Mouse (Mus musculus) limb, embryonic 12.5 days (tissue): ENCODE data around the gene Ifna1. TPM values are rescaled to one million over a fixed set of nuclear protein-coding genes. Genes with fewer than 3 reads are reported as not detected.
"Not testable (repeated sequence)": the region's sequence is repeated elsewhere in the genome, so short reads cannot be mapped to it uniquely, and the experiment has no call there.

Experiments used
- ATAC-seq: fragments of 200-750 bp; cut with Nextera tagmentation; 2 replicates; pipeline ENCODE4 v1.8.0; 2017; ENCODE audit warnings: low read depth, moderate TSS enrichment; ENCODE audit not compliant: insufficient number of reproducible peaks, insufficient read depth, low FRiP score, low TSS enrichment
- H3K27ac ChIP-seq: fragments of 300-500 bp; sonication (generic); 2 replicates; pipeline ENCODE4 v1.5.1; 2016; ENCODE audit warnings: mild to moderate bottlenecking, moderate library complexity
- H3K27me3 ChIP-seq: fragments of 300-500 bp; sonication (generic); 2 replicates; pipeline ENCODE4 v1.6.1; 2016; ENCODE audit warnings: mild to moderate bottlenecking, moderate library complexity
- H3K36me3 ChIP-seq: fragments of 300-500 bp; sonication (generic); 2 replicates; pipeline ENCODE4 v1.6.1; 2016; ENCODE audit warnings: mild to moderate bottlenecking, moderate library complexity
- H3K4me1 ChIP-seq: fragments of 300-500 bp; sonication (generic); replicated peaks from 2 replicates; pipeline ENCODE4 v1.6.1; 2016
- H3K4me2 ChIP-seq: fragments of 300-500 bp; sonication (generic); 2 replicates; pipeline ENCODE4 v1.6.1; 2016; ENCODE audit warnings: mild to moderate bottlenecking, moderate library complexity
- H3K4me3 ChIP-seq: fragments of 300-500 bp; sonication (generic); replicated peaks from 2 replicates; pipeline ENCODE4 v1.5.1; 2016; ENCODE audit warnings: mild to moderate bottlenecking
- H3K9ac ChIP-seq: fragments of 300-500 bp; sonication (generic); replicated peaks from 2 replicates; pipeline ENCODE4 v1.6.1; 2016; ENCODE audit warnings: mild to moderate bottlenecking, moderate library complexity
- H3K9me3 ChIP-seq: fragments of 300-500 bp; sonication (generic); 2 replicates; pipeline ENCODE4 v1.6.1; 2016; ENCODE audit warnings: mild to moderate bottlenecking, moderate library complexity
- WGBS: fragments of 180-500 bp; shearing (Covaris S2); methylation state at CpG from one replicate; pipeline ENCODE4 v1.1.7; 2016; 5-methylcytosine and 5-hydroxymethylcytosine counted together
- polyA plus RNA-seq: library from polyadenylated mRNA; unstranded; fragments of >200 nt; fragmentation: Nextera tagmentation; extraction: Ambion mirVana; gene quantifications from 2 replicates; pipeline ENCODE4 v1.2.1, GENCODE M21; 2016

Ifna1 gene
- not detected in 2 replicates for polyA plus RNA-seq

DNA sequence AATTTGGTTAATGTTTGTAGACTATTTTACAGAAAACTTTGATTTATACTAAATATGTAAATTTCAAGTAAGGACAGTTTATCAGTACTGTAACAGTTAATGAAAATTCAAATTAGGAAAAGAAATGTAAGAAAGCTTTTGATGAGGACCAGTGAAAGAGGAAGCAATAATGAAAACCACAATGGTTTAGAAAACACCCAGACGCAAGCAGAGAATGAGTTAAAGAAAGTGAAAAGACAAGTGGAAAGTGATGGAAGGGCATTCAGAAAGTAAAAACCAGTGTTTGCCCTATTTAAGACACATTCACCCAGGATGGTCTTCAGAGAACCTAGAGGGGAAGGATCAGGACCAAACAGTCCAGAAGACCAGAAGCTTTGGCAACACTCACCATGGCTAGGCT, at the start of gene Ifna1:
Gene Ifna1 (plus strand): TSS at position 390 of the 400 bp plus-strand sequence.
- H3K9ac ChIP-seq: no peak within 1 kb of the TSS
- no peak for ATAC-seq
- H3K9me3 ChIP-seq: no peaks in the 10 kb centered on the region
- no peak within 1 kb of the TSS for H3K4me3 ChIP-seq
- WGBS: 80% methylated on average over 1 of the region's 1 CpGs
- H3K4me2 ChIP-seq: no peak within 1 kb of the TSS
- H3K4me1 ChIP-seq: no peaks in the 10 kb centered on the region
- H3K36me3 ChIP-seq: no peaks in the 10 kb centered on the region
- H3K27ac ChIP-seq: no peak within 1 kb of the TSS
- no peaks in the 10 kb centered on the region for H3K27me3 ChIP-seq

DNA sequence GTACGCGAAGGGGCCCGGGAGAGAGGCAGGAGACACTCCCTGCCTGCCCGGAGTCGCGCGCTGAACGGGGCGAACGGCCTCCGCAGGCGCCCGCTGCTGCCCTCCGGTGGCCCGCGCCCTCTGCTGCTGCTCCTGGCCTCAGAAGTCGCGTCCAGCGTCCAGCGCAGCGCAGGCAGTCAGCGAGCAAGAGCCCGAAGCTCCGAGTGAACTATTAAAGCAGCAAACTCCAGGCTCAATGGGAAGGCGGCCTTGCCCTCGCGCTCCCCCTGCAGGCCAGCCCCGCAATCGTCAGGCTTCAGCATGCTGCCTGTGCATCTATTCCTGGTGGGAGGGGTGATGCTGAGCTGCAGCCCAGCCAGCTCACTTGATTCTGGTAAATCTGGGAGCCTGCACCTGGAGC, 46.9 kb upstream of the Ifna1 start, which contains the start of gene Gm13287:
Gene Gm13287 (plus strand): TSS at position 301 of the 400 bp plus-strand sequence.
- H3K27me3 ChIP-seq, H3K4me3 ChIP-seq, ATAC-seq, H3K4me1 ChIP-seq, H3K9ac ChIP-seq, H3K36me3 ChIP-seq, H3K9me3 ChIP-seq, H3K27ac ChIP-seq: not testable (repeated sequence)
- H3K4me2 ChIP-seq: peak within 1 kb of the TSS; percentile 19; the same call in 1 of the 2 replicates
- WGBS: no CpG with 5 or more reads among the region's 29 CpGs

DNA sequence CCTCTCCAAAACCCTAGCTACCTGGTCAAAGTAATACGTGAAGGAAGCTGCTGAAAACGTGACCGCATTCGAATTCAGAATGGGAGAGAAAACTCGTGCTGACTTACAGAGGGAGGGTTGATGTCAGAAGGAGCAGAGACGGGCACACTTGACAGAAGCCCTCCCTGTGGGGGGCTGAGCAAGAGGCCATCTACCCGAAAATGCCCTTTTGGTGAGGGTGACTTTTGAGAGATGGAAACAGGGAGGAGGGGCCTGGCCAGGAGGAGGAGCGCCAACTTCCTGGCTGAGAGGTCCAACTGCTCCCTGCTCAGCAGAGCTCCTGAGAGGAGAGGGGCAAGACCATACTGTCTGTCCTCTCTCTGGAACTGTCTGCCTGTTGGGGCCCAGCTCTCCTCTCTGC, 44.7 kb upstream of the Ifna1 start, which contains the start of gene Gm13288:
Gene Gm13288 (plus strand): TSS at position 301 of the 400 bp plus-strand sequence.
- H3K4me1 ChIP-seq, H3K36me3 ChIP-seq, H3K9ac ChIP-seq, H3K27ac ChIP-seq, ATAC-seq, H3K27me3 ChIP-seq, H3K9me3 ChIP-seq: not testable (repeated sequence)
- peak within 1 kb of the TSS; percentile 36; the same call in 1 of the 2 replicates for H3K4me2 ChIP-seq
- no CpG with 5 or more reads among the region's 8 CpGs for WGBS
- 0 out of 2 replicates have a peak within 1 kb of the TSS, but pooled peaks have one; percentile 26 for H3K4me3 ChIP-seq

DNA sequence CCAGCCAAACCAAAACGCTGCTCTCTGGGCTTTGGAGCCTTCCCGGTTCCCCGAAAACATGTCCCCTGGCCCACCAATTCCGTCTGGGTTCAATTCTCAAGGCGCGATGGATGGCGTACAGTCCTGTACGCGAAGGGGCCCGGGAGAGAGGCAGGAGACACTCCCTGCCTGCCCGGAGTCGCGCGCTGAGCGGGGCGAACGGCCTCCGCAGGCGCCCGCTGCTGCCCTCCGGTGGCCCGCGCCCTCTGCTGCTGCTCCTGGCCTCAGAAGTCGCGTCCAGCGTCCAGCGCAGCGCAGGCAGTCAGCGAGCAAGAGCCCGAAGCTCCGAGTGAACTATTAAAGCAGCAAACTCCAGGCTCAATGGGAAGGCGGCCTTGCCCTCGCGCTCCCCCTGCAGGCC, 44.1 kb upstream of the Ifna1 start:
- 0% methylated on average over 8 of the region's 34 CpGs for WGBS
- not testable (repeated sequence) for H3K27me3 ChIP-seq, H3K36me3 ChIP-seq, H3K4me1 ChIP-seq, H3K9ac ChIP-seq, ATAC-seq, H3K27ac ChIP-seq, H3K9me3 ChIP-seq
- Histone ChIP-seq H3K4me2 (peak overlapping the region; percentile 36; the same call in 1 of the 2 replicates), H3K4me3 (0 out of 2 replicates have a peak overlapping the region, but pooled peaks have one; percentile 26)

DNA sequence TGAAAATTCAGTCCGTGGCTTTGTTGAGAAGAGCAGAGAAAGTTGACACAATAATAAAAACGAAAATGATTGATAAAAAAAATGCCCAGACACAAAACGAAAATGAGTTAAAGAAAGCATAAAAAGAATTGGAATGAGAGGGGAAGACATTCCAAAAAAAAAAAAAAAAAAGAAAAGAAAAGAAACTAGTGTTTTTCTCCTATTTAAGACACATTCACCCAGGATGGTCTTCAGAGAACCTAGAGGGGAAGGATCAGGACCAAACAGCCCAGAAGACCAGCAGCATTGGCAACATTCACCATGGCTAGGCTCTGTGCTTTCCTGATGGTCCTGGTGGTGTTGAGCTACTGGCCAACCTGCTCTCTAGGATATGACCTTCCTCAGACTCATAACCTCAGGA, 34.0 kb upstream of the Ifna1 start, which contains the start of gene Ifna7:
Gene Ifna7 (plus strand): TSS at position 301 of the 400 bp plus-strand sequence.
- 66% methylated on average over 3 of the region's 3 CpGs for WGBS
- H3K36me3 ChIP-seq: no peaks in the 10 kb centered on the region
- H3K4me2 ChIP-seq: no peak within 1 kb of the TSS
- no peaks in the 10 kb centered on the region; the same call in 1 of the 2 replicates for H3K27me3 ChIP-seq
- H3K4me1 ChIP-seq: no peaks in the 10 kb centered on the region
- no peak within 1 kb of the TSS for H3K4me3 ChIP-seq
- no peak within 1 kb of the TSS for H3K9ac ChIP-seq
- no peak within 1 kb of the TSS for H3K27ac ChIP-seq
- ATAC-seq: no peak
- H3K9me3 ChIP-seq: no peaks in the 10 kb centered on the region

DNA sequence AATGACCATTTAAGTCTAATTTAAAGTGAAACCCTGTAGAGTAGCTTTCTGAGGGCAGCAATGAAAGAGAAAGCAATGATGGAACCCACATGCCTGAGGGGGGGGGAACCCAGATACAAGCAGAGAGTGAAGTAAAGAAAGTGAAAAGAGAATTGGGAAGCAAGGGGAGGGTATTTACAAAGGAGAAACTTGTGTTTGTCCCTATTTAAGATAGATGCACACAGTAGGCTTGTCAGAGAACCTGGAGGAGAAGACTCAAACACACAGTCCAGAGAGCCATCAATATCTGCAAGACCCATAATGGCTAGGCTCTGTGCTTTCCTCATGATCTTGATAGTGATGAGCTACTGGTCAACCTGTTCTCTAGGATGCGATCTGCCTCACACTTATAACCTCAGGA, 30.2 kb upstream of the Ifna1 start, which contains the start of gene Ifna11:
Gene Ifna11 (plus strand): TSS at position 301 of the 400 bp plus-strand sequence.
- H3K9me3 ChIP-seq: no peaks in the 10 kb centered on the region
- no peaks in the 10 kb centered on the region; the same call in 1 of the 2 replicates for H3K27me3 ChIP-seq
- no peaks in the 10 kb centered on the region for H3K4me1 ChIP-seq
- no peak for ATAC-seq
- no peak within 1 kb of the TSS for H3K4me3 ChIP-seq
- no peak within 1 kb of the TSS for H3K9ac ChIP-seq
- H3K4me2 ChIP-seq: no peak within 1 kb of the TSS
- no peaks in the 10 kb centered on the region for H3K36me3 ChIP-seq
- H3K27ac ChIP-seq: no peak within 1 kb of the TSS
- 83% methylated on average over 1 of the region's 1 CpGs for WGBS

DNA sequence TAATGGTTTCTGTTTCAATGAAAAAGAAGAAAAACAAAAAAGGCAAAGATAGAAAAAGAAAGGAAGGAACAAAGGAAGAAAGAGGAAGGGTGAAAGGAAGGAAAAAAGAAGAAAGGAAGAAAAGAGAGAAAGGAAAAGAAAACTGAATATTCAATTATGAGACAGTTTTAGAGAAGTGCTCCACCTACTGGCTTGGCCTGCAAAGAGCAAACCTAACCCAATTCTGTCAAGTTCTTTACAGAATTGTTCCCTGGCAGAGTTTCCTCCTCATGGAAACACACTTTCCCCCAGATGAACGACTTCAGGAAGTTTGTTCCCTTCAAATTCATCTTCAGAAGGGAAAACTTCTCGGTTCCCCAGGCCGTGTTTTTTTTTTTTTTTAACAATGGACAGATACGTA, 26.9 kb upstream of the Ifna1 start:
- no peaks in the 10 kb centered on the region for H3K4me1 ChIP-seq
- ATAC-seq: no peak
- H3K9me3 ChIP-seq: no peaks in the 10 kb centered on the region
- no peaks in the 10 kb centered on the region for H3K27me3 ChIP-seq
- no peaks in the 10 kb centered on the region for H3K36me3 ChIP-seq
- H3K27ac ChIP-seq: no peak overlapping the region
- WGBS: 26% methylated on average over 4 of the region's 4 CpGs
- H3K9ac ChIP-seq: no peak overlapping the region
- no peak overlapping the region for H3K4me2 ChIP-seq
- no peak overlapping the region for H3K4me3 ChIP-seq

DNA sequence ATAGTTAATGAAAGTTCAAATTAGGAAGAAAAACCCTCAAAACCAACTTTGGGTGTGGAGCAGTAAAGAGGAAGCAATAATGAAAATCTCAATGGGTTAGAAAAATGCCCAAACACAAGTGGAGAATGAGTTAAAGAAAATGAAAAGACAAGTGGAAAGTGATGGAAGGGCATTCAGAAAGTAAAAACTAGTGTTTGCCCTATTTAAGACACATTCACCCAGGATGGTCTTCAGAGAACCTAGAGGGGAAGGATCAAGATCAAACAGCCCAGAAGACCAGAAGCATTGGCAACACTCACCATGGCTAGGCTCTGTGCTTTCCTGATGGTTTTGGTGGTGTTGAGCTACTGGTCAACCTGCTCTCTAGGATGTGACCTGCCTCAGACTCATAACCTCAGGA, 22.8 kb upstream of the Ifna1 start, which contains the start of gene Ifna6:
Gene Ifna6 (plus strand): TSS at position 301 of the 400 bp plus-strand sequence.
- not testable (repeated sequence) for H3K27ac ChIP-seq, H3K4me2 ChIP-seq, H3K4me1 ChIP-seq, H3K9ac ChIP-seq, H3K36me3 ChIP-seq, H3K27me3 ChIP-seq, H3K4me3 ChIP-seq, ATAC-seq, H3K9me3 ChIP-seq

DNA sequence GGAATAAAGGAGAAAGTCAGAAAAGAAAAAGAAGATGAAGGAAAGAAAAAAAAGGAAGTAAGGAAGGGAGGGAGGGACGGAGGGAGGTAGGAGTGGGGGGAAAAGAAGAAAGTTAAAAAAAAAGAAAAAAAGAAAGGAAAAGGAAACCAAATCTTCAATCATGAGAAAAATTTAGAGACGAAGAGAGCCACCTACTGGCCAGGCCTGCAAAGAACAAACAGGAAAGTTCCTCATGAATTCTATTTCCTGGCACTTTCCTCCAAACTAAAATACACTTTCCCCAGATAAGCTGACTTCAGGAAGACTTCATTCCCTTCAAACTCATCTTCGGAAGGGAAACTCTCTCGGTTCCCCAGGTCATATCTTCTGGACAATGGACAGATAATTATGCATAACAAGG, 19.4 kb upstream of the Ifna1 start:
- Histone ChIP-seq H3K27me3 (no peaks in the 10 kb centered on the region), H3K4me2 (no peak overlapping the region), H3K9me3 (no peaks in the 10 kb centered on the region), H3K4me1 (no peaks in the 10 kb centered on the region), H3K9ac (no peak overlapping the region), H3K4me3 (no peak overlapping the region), H3K36me3 (no peaks in the 10 kb centered on the region), H3K27ac (no peak overlapping the region)
- 34% methylated on average over 4 of the region's 4 CpGs for WGBS
- no peak for ATAC-seq

DNA sequence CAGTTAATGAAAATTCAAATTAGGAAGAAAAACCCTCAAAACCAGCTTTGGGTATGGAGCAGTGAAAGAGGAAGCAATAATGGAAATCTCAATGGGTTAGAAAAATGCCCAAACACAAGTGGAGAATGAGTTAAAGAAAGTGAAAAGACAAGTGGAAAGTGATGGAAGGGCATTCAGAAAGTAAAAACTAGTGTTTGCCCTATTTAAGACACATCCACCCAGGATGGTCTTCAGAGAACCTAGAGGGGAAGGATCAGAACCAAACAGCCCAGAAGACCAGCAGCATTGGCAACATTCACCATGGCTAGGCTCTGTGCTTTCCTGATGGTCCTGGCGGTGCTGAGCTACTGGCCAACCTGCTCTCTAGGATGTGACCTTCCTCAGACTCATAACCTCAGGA, 14.7 kb upstream of the Ifna1 start, which contains the start of gene Ifna5:
Gene Ifna5 (plus strand): TSS at position 301 of the 400 bp plus-strand sequence.
- H3K4me3 ChIP-seq, H3K4me1 ChIP-seq, H3K4me2 ChIP-seq, H3K36me3 ChIP-seq, H3K9ac ChIP-seq, H3K9me3 ChIP-seq, H3K27me3 ChIP-seq, ATAC-seq, H3K27ac ChIP-seq: not testable (repeated sequence)
- 80% methylated on average over 1 of the region's 1 CpGs for whole genome bisulfite sequencing

DNA sequence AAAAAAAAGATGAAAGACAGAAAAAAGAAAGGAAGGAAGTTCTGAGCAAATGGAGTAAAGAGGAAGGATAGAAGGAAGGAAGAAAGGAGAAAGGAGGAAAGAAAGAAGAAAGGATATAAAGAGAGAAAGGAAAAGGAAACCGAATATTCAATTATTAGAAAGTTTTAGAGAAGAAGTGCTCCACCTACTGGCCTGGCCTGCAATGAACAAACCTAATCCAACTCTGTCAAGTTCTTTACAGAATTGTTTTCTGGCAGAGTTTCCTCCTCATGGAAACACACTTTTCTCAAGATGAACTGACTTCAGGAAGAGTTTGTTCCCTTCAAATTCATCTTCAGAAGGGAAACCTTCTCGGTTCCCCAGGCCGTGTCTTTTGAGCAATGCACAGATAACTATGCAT, 11.1 kb upstream of the Ifna1 start:
- WGBS: 48% methylated on average over 3 of the region's 3 CpGs
- Histone ChIP-seq H3K4me2 (no peak overlapping the region), H3K36me3 (no peaks in the 10 kb centered on the region), H3K27me3 (no peaks in the 10 kb centered on the region), H3K27ac (no peak overlapping the region), H3K4me1 (no peaks in the 10 kb centered on the region), H3K4me3 (no peak overlapping the region), H3K9ac (no peak overlapping the region), H3K9me3 (no peaks in the 10 kb centered on the region)
- ATAC-seq: no peak

DNA sequence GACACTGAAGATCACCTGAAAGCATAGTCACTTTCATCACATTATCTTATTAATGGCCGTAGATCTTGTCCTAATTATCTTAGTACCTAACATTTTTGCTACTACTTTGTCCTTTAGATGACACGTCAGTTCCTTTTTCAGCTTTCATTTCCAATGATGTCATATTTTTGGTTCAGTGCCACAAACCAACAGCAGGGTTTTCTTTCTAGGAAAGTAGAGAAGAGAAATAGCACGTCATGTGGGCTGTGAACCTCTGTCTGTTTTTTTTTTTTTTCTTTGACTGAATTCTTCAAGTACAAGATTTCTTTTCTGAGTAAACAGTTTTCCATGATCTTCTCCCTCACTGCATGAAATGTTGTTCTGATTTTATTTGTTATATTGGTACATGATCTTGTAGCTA, 9.8 kb upstream of the Ifna1 start:
- Histone ChIP-seq H3K36me3 (no peaks in the 10 kb centered on the region), H3K4me3 (no peak overlapping the region), H3K9me3 (no peaks in the 10 kb centered on the region), H3K27me3 (no peaks in the 10 kb centered on the region), H3K4me2 (no peak overlapping the region), H3K27ac (no peak overlapping the region), H3K9ac (no peak overlapping the region), H3K4me1 (no peaks in the 10 kb centered on the region)
- ATAC-seq: no peak
- WGBS: 84% methylated on average over 3 of the region's 3 CpGs
